Mouse (Mus musculus) layer of hippocampus, postnatal 36 days (tissue): ENCODE measurements around the gene Tmem35b. TPM values are rescaled to one million over a fixed set of nuclear protein-coding genes. Genes with fewer than 3 reads are reported as not detected.
"Not testable (repeated sequence)": the region's sequence is repeated elsewhere in the genome, so short reads cannot be mapped to it uniquely, and the experiment has no call there.

Source experiments
- DNase-seq, 2 experiments: peaks; one replicate each; pipeline ENCODE4 v3.0.0; 2022
- total RNA-seq, 2 experiments: library from RNA; stranded (reverse); gene quantifications; 2 replicates each; pipeline ENCODE4 v1.2.3; 2021

Tmem35b gene
- total RNA-seq: 1 to 10 TPM; 4.6 to 4.9 TPM

GRCm38 (mm10) chr4:127123391-127123790 lies at the start of gene Tmem35b:
Tmem35b (plus strand) TSS chr4:127123691.
- DNase-seq: no peak

GRCm38 (mm10) chr4:127074915-127075314 lies 48.6 kb upstream of the Tmem35b start:
- no peak for DNase-seq

- peak; percentile 94 to 95 for DNase-seq
Observed at GRCm38 (mm10) chr4:127076875-127077548, 46.5 kb upstream of the Tmem35b start, which contains the start of gene Zmym6. Zmym6 (plus strand) TSS chr4:127077383.

- no peak for DNase-seq
Observed at GRCm38 (mm10) chr4:127080806-127081205, 42.7 kb upstream of the Tmem35b start.

- no peak for DNase-seq
Observed at GRCm38 (mm10) chr4:127083131-127083530, 40.4 kb upstream of the Tmem35b start.

GRCm38 (mm10) chr4:127085761-127086160 lies 37.7 kb upstream of the Tmem35b start:
- no peak for DNase-seq

- no peak for DNase-seq
Observed at GRCm38 (mm10) chr4:127091188-127091587, 32.3 kb upstream of the Tmem35b start.

GRCm38 (mm10) chr4:127095090-127095489 lies 28.4 kb upstream of the Tmem35b start:
- DNase-seq: no peak

- not testable (repeated sequence) for DNase-seq
Observed at GRCm38 (mm10) chr4:127099552-127099951, 23.9 kb upstream of the Tmem35b start.

- no peak for DNase-seq
Observed at GRCm38 (mm10) chr4:127107566-127107965, 15.9 kb upstream of the Tmem35b start.

GRCm38 (mm10) chr4:127110570-127110969 lies 12.9 kb upstream of the Tmem35b start:
- no peak for DNase-seq

- no peak for DNase-seq
Observed at GRCm38 (mm10) chr4:127124331-127124730, 840 bp downstream of the Tmem35b start.

- peak; percentile 31 to 41 for DNase-seq
Observed at GRCm38 (mm10) chr4:127125834-127126463, 2.5 kb downstream of the Tmem35b start.

GRCm38 (mm10) chr4:127134687-127135086 lies 11.2 kb downstream of the Tmem35b start:
- DNase-seq: no peak

- DNase-seq: no peak
Observed at GRCm38 (mm10) chr4:127137591-127137990, 14.1 kb downstream of the Tmem35b start.

GRCm38 (mm10) chr4:127138486-127138885 lies 15.0 kb downstream of the Tmem35b start:
- no peak for DNase-seq

- DNase-seq: no peak
Observed at GRCm38 (mm10) chr4:127150031-127150430, 26.5 kb downstream of the Tmem35b start.

- DNase-seq: no peak
Observed at GRCm38 (mm10) chr4:127153345-127153744, 29.9 kb downstream of the Tmem35b start.

- DNase-seq: no peak
Observed at GRCm38 (mm10) chr4:127155757-127156156, 32.3 kb downstream of the Tmem35b start.

- DNase-seq: no peak
Observed at GRCm38 (mm10) chr4:127157746-127158145, 34.3 kb downstream of the Tmem35b start.

GRCm38 (mm10) chr4:127163926-127164325 lies 40.4 kb downstream of the Tmem35b start:
- no peak for DNase-seq

- DNase-seq: no peak
Observed at GRCm38 (mm10) chr4:127167096-127167495, 43.6 kb downstream of the Tmem35b start.

GRCm38 (mm10) chr4:127167731-127168130 lies 44.2 kb downstream of the Tmem35b start:
- no peak for DNase-seq
